Mouse (Mus musculus) cortical plate, adult 2 months (tissue): ENCODE data around the gene Hecw2. TPM values are rescaled to one million over a fixed set of nuclear protein-coding genes. Genes with fewer than 3 reads are reported as not detected.

ENCODE experiments used
- H3K27ac ChIP-seq: fragments of 200-500 bp; 2 replicates; pipeline ENCODE4 v1.5.1; 2012; ENCODE audit warnings: low read length, control low read depth, inconsistent platforms; ENCODE audit not compliant: insufficient read depth
- H3K4me1 ChIP-seq: fragments of 200-500 bp; 2 replicates; pipeline ENCODE4 v1.6.1; 2011; ENCODE audit warnings: low read length; ENCODE audit not compliant: control insufficient read depth, insufficient read depth
- H3K4me3 ChIP-seq: fragments of 200-500 bp; 2 replicates; pipeline ENCODE4 v1.5.1; 2011; ENCODE audit warnings: mild to moderate bottlenecking, low read length, control low read depth; ENCODE audit not compliant: insufficient read depth
- CTCF ChIP-seq: fragments of 200-500 bp; IDR thresholded peaks from 2 replicates; pipeline ENCODE4 v1.5.1; 2011; ENCODE audit warnings: mild to moderate bottlenecking, control low read depth, low read length; ENCODE audit not compliant: insufficient read depth; ENCODE audit errors: extremely low read depth
- POLR2A ChIP-seq: fragments of 200-500 bp; IDR thresholded peaks from 2 replicates; pipeline ENCODE4 v1.6.1; 2011; ENCODE audit warnings: mild to moderate bottlenecking, low read length, control low read depth; ENCODE audit not compliant: insufficient read depth; ENCODE audit errors: extremely low read depth
- polyA plus RNA-seq: library from polyadenylated mRNA; depleted of rRNA; stranded (reverse); fragments of >200 nt; gene quantifications from 2 replicates; pipeline ENCODE4 v1.2.3, GENCODE M21; 2012

The Hecw2 gene
- polyA plus RNA-seq, 1 experiment: 10.8 TPM

DNA sequence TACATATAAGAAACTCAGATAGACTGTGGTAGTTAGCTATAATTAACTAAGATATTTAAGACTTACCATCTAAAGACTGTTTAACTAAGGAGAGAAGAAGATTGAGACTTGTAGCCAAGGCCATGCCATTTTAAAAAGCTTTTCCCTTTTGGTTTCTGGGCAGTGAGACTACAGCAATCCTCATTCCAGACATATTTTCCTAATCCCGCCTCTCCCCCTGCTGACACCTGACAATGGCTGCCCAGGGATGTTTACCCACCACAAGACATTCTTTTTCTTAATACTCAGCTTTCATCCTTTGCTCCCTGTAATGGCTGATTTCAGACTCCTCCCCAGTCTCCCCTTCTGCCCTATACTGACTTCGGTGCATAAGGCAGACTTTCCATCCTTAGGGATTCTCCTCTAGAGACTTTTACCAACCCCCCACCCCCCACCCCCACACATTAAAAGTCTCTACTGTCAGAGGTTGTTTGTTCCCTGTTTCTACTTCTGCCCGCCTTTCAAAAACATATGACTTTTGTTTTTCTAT lies 328.5 kb downstream of the Hecw2 start:
- no peaks in the 10 kb centered on the region for H3K4me1 ChIP-seq
- no peak overlapping the region for H3K4me3 ChIP-seq
- H3K27ac ChIP-seq: no peak overlapping the region
- TF ChIP-seq CTCF (no peak), POLR2A (no peak)

DNA sequence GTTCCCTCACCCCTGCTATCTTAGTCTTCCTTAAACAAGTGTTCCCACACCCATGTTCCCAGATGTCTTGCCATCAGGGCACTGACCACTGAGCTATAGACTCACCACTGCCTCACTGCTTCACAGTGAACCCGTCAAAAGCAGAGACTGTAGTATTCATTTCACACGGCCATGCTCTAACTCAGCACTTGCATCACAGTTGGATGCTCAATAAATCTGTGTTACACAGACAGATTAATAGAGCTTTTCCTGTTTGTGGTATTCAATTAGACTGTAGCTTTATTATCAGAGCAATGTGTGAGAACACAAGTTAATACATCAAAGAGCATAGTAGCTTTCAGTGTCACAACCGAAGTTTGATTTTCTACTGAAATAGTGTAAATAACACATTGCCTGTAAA lies 330.9 kb downstream of the Hecw2 start:
- Histone ChIP-seq H3K4me1 (no peaks in the 10 kb centered on the region), H3K27ac (no peak overlapping the region), H3K4me3 (no peak overlapping the region)
- no peak for TF ChIP-seq CTCF
- no peak for TF ChIP-seq POLR2A

DNA sequence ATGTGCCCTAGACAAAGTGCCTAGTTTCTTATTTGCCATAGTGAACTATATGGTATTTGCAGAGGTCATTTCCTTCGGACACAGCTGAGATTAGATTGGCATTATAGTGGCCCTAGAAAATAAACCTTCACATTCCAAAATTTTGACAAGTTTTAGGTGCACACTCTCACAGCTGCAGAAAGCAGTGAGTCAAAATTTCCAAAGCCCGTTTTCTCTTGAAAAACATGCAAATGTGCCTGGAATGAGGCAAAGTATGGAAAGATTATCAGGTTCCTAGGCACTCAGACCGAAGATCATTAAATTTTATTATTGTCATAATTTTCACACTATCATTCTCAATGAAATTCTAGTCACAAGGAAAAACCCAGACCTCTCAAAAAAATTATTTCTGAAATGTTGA lies 334.4 kb downstream of the Hecw2 start:
- no peaks in the 10 kb centered on the region for H3K4me1 ChIP-seq
- no peak overlapping the region for H3K27ac ChIP-seq
- no peak overlapping the region for H3K4me3 ChIP-seq
- TF ChIP-seq POLR2A: no peak
- TF ChIP-seq CTCF: no peak

DNA sequence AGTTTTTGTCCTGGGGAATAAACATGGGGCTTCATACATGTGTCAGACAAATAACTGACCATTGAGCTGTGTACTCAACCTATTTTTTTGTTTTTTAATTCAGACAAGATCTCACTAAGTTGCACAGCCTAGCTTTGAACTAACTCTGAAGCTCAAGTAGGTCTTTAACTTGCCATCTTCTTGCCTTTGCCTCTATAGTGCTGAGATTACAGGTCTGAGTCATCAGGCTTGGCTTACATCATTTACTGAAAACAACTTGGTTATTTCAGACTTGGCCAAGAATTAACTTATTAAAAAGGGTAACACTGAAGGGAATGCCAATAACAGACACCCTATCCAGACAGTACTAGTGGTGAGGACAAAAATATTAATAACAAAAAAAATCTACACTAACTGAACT lies 335.8 kb downstream of the Hecw2 start:
- TF ChIP-seq CTCF (no peak), POLR2A (no peak)
- Histone ChIP-seq H3K27ac (no peak overlapping the region), H3K4me3 (no peak overlapping the region), H3K4me1 (no peaks in the 10 kb centered on the region)

DNA sequence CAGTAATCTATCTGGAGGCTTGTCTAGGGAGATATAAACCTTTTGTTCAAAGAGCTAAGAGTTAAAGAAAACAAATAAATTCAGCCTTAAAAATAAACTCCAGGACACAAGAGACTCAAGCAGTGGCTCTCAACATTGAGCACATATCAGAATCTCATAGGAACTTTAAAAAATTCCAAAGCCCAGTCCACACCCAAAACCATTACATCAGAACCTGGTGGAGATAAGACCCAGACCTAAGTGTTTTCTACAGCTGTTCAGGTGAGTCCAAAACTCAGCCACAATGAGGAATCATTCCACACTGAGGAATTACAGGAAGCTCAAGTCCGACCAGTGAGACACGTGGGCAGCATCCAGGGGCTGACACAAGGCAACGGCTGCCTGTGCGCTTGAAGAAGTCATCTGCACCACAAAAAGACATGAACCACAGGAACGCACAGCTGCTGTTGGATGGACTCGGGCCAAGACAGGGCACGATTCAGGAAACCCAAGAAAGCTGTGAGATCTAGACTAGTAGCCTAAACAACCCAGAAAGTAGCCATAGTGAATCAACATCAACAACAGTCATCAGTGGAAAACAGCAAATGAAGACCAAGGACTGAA lies 338.4 kb downstream of the Hecw2 start:
- H3K4me1 ChIP-seq: no peaks in the 10 kb centered on the region
- no peak for TF ChIP-seq POLR2A
- TF ChIP-seq CTCF: no peak
- no peak overlapping the region for H3K27ac ChIP-seq
- no peak overlapping the region for H3K4me3 ChIP-seq

DNA sequence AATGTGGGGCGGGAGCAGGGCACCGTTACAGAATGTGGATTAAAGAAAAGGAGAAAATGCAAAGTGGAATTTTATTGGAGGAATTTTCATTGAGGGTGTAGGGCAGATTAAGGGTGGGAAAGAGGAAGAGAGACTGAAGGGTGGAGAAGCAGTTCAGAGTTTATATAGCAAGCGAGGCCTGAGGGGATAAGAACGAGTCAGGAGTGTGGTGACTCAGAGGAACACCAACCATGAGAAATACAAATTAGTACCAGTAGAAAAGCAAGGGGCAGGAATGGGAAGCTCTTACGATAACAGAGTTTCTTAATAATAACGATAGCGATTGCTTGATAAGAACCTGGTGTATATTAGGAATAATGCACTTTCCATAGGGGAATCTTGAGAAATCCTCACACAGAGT lies 339.2 kb downstream of the Hecw2 start:
- TF ChIP-seq CTCF (no peak), POLR2A (no peak)
- H3K4me3 ChIP-seq: no peak overlapping the region
- no peaks in the 10 kb centered on the region for H3K4me1 ChIP-seq
- H3K27ac ChIP-seq: no peak overlapping the region

DNA sequence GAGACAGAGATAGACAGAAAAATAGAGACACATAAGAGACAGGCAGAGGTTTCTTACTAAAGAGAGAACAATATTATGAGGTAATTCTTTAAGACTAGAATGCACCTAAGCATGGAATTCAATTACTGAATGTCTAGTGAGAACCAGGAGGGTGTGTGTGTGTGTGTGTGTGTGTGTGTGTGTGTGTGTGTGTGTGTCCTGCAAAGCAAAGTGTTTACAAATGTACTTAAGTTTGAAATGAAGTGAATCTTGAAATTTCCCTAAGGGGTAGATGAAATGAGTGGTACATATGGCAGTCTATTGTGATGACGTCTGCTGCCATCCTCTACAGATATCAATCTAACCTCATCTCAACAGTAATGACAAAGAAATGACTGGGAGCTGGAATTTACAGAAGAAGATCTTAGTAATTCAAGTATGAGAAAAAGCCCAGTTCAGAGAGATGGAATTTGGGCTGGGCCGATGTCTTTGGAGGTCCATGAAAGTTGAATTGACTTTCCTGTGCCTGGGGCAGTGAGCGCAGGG lies 342.8 kb downstream of the Hecw2 start:
- H3K4me1 ChIP-seq: no peaks in the 10 kb centered on the region
- H3K4me3 ChIP-seq: no peak overlapping the region
- no peak overlapping the region for H3K27ac ChIP-seq
- TF ChIP-seq CTCF (no peak), POLR2A (no peak)

DNA sequence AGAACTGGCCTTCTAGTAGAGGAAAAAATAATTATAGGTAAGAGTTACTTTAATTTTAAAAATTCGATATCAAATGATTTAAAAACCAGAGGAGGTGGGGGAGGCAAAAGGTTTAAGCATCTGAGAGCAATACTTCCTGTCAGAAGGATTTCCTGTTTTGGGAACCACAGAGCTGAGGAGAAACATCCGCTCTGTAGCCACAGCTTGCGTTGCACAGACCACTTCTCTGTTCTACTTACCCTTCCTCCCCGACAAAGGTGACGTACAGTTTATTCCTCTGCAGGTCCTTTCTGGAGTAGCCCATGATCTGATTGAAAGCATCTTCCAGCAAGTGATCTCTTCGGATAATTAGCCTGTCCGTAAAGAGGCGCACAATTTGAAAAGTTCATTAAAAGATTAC lies 343.6 kb downstream of the Hecw2 start:
- TF ChIP-seq POLR2A (no peak), CTCF (no peak)
- Histone ChIP-seq H3K4me3 (no peak overlapping the region), H3K4me1 (no peaks in the 10 kb centered on the region), H3K27ac (no peak overlapping the region)

DNA sequence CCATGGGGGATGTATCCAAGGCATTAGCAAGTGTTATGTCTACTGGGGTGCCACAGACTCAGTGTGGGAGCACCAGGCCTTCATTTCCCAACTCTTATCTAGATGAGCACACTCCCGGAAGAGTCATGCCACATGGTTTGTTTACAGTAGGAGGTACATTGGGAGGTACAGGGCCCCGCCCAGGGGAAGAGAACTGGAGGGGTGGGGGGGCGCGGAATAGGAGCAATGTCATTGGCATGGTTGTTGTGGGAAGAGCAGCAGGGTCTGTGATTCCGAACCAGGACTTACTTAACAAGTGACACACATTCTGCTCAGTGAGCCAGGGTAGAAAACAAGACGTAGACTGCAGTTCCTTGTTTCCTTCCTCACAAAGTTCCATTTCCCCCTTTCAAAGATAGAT lies 344.1 kb downstream of the Hecw2 start:
- peak overlapping the region; percentile 81 for H3K27ac ChIP-seq
- peaks cover 3% of the 10 kb centered on the region; the same call in 1 of the 2 replicates for H3K4me1 ChIP-seq
- H3K4me3 ChIP-seq: no peak overlapping the region
- TF ChIP-seq CTCF (no peak), POLR2A (no peak)

DNA sequence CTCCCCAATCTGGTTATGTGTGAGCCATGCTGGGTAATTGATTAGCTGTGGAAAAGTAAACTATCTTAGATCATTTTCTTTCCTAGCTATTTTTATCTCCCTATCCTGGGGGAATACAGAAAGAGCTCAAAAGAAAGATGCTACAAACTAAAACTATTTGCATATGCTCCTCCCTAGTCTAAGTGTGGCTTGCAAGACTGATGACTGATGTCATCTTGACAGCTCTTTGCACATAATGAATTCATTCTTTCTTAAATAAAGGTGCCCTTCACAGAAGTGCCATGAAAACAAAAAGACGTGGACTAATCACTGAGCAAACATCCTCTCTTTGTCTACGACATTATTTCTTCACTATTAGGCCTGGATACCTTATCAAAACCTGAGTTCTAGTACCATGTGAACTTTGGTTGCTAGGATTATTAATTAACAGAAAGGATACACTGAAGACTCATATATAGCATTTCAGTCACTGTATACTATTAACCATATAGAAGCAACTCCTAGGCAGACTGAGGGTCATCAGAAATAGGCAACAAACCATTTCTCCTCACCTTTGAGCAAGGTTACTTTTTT lies 348.2 kb downstream of the Hecw2 start:
- TF ChIP-seq POLR2A (no peak), CTCF (no peak)
- Histone ChIP-seq H3K4me1 (peaks cover 3% of the 10 kb centered on the region; the same call in 1 of the 2 replicates), H3K4me3 (no peak overlapping the region), H3K27ac (no peak overlapping the region)
